Mouse (Mus musculus): ENCODE data around the gene Htr6. TPM values are rescaled to one million over a fixed set of nuclear protein-coding genes. Genes with fewer than 3 reads are reported as not detected.

Gene Htr6
- polyA plus RNA-seq, 1 experiment: 0.15 TPM

GRCm38 (mm10) chr4:139044566-139044965 is 30.8 kb downstream of the Htr6 start:
- Histone ChIP-seq H3K27me3 (ENCODE audit: control insufficient read depth, insufficient read depth, low read length) (no peaks in the 10 kb centered on the region), H3K27ac (ENCODE audit: control insufficient read depth, insufficient read depth, low read depth, low read length) (no peak overlapping the region)
- TF ChIP-seq POLR2A (IDR thresholded peaks at IDR 0.05; ENCODE audit: control insufficient read depth, low read depth, low read length): no peak
- no peak for TF ChIP-seq CTCF (IDR thresholded peaks at IDR 0.05; ENCODE audit: control insufficient read depth, insufficient read depth, insufficient replicate concordance, low read depth, low read length)

GRCm38 (mm10) chr4:139043600-139043999 is 31.8 kb downstream of the Htr6 start:
- TF ChIP-seq CTCF (IDR thresholded peaks at IDR 0.05; ENCODE audit: control insufficient read depth, insufficient read depth, insufficient replicate concordance, low read depth, low read length) (no peak), POLR2A (IDR thresholded peaks at IDR 0.05; ENCODE audit: control insufficient read depth, low read depth, low read length) (no peak)
- H3K4me1 ChIP-seq (ENCODE audit: control insufficient read depth, insufficient read depth, low read length): no peaks in the 10 kb centered on the region

More at GRCm38 (mm10) chr4:139044566-139044965, 30.8 kb downstream of the Htr6 start:
- Histone ChIP-seq H3K4me1 (ENCODE audit: control insufficient read depth, insufficient read depth, low read length) (no peaks in the 10 kb centered on the region), H3K4me3 (ENCODE audit: control insufficient read depth, low read depth, low read length) (no peak overlapping the region), H3K36me3 (ENCODE audit: control insufficient read depth, insufficient read depth, low read length) (no peaks in the 10 kb centered on the region)

GRCm38 (mm10) chr4:139042611-139043010 is 32.8 kb downstream of the Htr6 start:
- Histone ChIP-seq H3K4me1 (ENCODE audit: control insufficient read depth, insufficient read depth, low read length) (no peaks in the 10 kb centered on the region), H3K4me3 (ENCODE audit: control insufficient read depth, low read depth, low read length) (no peak overlapping the region), H3K27ac (ENCODE audit: control insufficient read depth, insufficient read depth, low read depth, low read length) (no peak overlapping the region), H3K36me3 (ENCODE audit: control insufficient read depth, insufficient read depth, low read length) (no peaks in the 10 kb centered on the region), H3K27me3 (ENCODE audit: control insufficient read depth, insufficient read depth, low read length) (no peaks in the 10 kb centered on the region)
- TF ChIP-seq POLR2A (IDR thresholded peaks at IDR 0.05; ENCODE audit: control insufficient read depth, low read depth, low read length) (no peak), CTCF (IDR thresholded peaks at IDR 0.05; ENCODE audit: control insufficient read depth, insufficient read depth, insufficient replicate concordance, low read depth, low read length) (no peak)

More at GRCm38 (mm10) chr4:139043600-139043999, 31.8 kb downstream of the Htr6 start:
- H3K27me3 ChIP-seq (ENCODE audit: control insufficient read depth, insufficient read depth, low read length): no peaks in the 10 kb centered on the region
- H3K27ac ChIP-seq (ENCODE audit: control insufficient read depth, insufficient read depth, low read depth, low read length): no peak overlapping the region
- H3K36me3 ChIP-seq (ENCODE audit: control insufficient read depth, insufficient read depth, low read length): no peaks in the 10 kb centered on the region
- H3K4me3 ChIP-seq (ENCODE audit: control insufficient read depth, low read depth, low read length): no peak overlapping the region

GRCm38 (mm10) chr4:139040084-139040839 is 35.1 kb downstream of the Htr6 start:
- H3K4me3 ChIP-seq (ENCODE audit: control insufficient read depth, low read depth, low read length): no peak overlapping the region

GRCm38 (mm10) chr4:139037795-139038607 is 37.4 kb downstream of the Htr6 start:
- TF ChIP-seq CTCF (IDR thresholded peaks at IDR 0.05; ENCODE audit: control insufficient read depth, insufficient read depth, insufficient replicate concordance, low read depth, low read length): no peak
- no peak for TF ChIP-seq POLR2A (IDR thresholded peaks at IDR 0.05; ENCODE audit: control insufficient read depth, low read depth, low read length)
- Histone ChIP-seq H3K27ac (ENCODE audit: control insufficient read depth, insufficient read depth, low read depth, low read length) (no peak overlapping the region), H3K27me3 (ENCODE audit: control insufficient read depth, insufficient read depth, low read length) (no peaks in the 10 kb centered on the region), H3K4me3 (ENCODE audit: control insufficient read depth, low read depth, low read length) (no peak overlapping the region), H3K4me1 (ENCODE audit: control insufficient read depth, insufficient read depth, low read length) (no peaks in the 10 kb centered on the region), H3K36me3 (ENCODE audit: control insufficient read depth, insufficient read depth, low read length) (no peaks in the 10 kb centered on the region)

More at GRCm38 (mm10) chr4:139040084-139040839, 35.1 kb downstream of the Htr6 start:
- Histone ChIP-seq H3K27ac (ENCODE audit: control insufficient read depth, insufficient read depth, low read depth, low read length) (no peak overlapping the region), H3K27me3 (ENCODE audit: control insufficient read depth, insufficient read depth, low read length) (no peaks in the 10 kb centered on the region), H3K36me3 (ENCODE audit: control insufficient read depth, insufficient read depth, low read length) (no peaks in the 10 kb centered on the region), H3K4me1 (ENCODE audit: control insufficient read depth, insufficient read depth, low read length) (no peaks in the 10 kb centered on the region)
- TF ChIP-seq CTCF (IDR thresholded peaks at IDR 0.05; ENCODE audit: control insufficient read depth, insufficient read depth, insufficient replicate concordance, low read depth, low read length) (no peak), POLR2A (IDR thresholded peaks at IDR 0.05; ENCODE audit: control insufficient read depth, low read depth, low read length) (no peak)

DNA sequence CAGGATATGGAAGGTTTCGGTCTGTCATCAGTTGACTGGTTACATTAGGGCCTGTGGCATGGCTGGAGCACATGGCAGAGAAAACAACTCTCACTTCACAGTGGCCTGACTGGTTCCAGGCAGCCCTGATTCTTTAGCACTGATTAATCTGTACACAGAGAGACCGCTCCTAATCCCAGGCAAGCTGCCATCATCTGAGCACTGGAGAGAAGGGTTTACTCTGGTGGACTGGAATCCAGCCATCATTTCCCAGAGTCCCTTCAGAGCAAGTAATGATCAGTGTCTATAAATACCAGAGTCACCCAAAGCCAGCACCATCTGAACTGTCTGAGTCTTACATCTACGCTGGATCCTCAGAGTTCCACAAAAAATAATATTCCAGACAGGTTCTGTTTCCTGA is 39.6 kb downstream of the Htr6 start:
- TF ChIP-seq CTCF (IDR thresholded peaks at IDR 0.05; ENCODE audit: control insufficient read depth, insufficient read depth, insufficient replicate concordance, low read depth, low read length) (no peak), POLR2A (IDR thresholded peaks at IDR 0.05; ENCODE audit: control insufficient read depth, low read depth, low read length) (no peak)
- no peaks in the 10 kb centered on the region for H3K4me1 ChIP-seq (ENCODE audit: control insufficient read depth, insufficient read depth, low read length)
- no peak overlapping the region for H3K4me3 ChIP-seq (ENCODE audit: control insufficient read depth, low read depth, low read length)
- no peak overlapping the region for H3K27ac ChIP-seq (ENCODE audit: control insufficient read depth, insufficient read depth, low read depth, low read length)
- no peaks in the 10 kb centered on the region for H3K27me3 ChIP-seq (ENCODE audit: control insufficient read depth, insufficient read depth, low read length)
- H3K36me3 ChIP-seq (ENCODE audit: control insufficient read depth, insufficient read depth, low read length): no peaks in the 10 kb centered on the region

- Histone ChIP-seq H3K4me3 (ENCODE audit: control insufficient read depth, low read depth, low read length) (no peak overlapping the region), H3K27me3 (ENCODE audit: control insufficient read depth, insufficient read depth, low read length) (no peaks in the 10 kb centered on the region), H3K27ac (ENCODE audit: control insufficient read depth, insufficient read depth, low read depth, low read length) (no peak overlapping the region), H3K36me3 (ENCODE audit: control insufficient read depth, insufficient read depth, low read length) (no peaks in the 10 kb centered on the region), H3K4me1 (ENCODE audit: control insufficient read depth, insufficient read depth, low read length) (no peaks in the 10 kb centered on the region)
- TF ChIP-seq POLR2A (IDR thresholded peaks at IDR 0.05; ENCODE audit: control insufficient read depth, low read depth, low read length) (no peak), CTCF (IDR thresholded peaks at IDR 0.05; ENCODE audit: control insufficient read depth, insufficient read depth, insufficient replicate concordance, low read depth, low read length) (no peak)
Observed at GRCm38 (mm10) chr4:139034942-139035341, 40.4 kb downstream of the Htr6 start.

All from testis, adult 2 months (tissue).